Mouse (Mus musculus): ENCODE data around the gene Loxl3. TPM values are rescaled to one million over a fixed set of nuclear protein-coding genes. Genes with fewer than 3 reads are reported as not detected.

Gene Loxl3
- polyA plus RNA-seq, 1 experiment from 2014 or later, result 13.4 TPM

DNA sequence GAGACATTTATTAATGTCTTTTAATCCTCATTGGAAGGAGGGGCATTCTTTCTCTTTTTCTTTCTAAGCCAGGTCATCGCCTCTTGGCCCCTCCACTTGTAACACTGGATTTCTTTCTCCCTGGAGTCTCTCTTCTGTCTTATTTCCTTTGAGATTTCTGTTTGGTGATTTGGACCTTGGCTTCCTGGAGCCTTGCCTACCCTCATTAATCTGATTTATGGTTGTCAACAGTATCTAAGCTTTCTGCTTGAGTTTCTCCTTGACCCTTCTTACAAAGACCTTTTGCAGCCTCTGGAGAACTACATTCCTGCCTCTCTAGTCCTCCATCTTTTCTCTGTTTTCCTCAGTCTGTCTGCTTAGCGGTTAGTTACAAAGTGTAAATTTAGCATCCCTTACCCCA, 64.4 kb downstream of the Loxl3 start:
- Histone ChIP-seq H3K4me2 (ENCODE audit: low read length) (no peak overlapping the region), H3K36me3 (ENCODE audit: insufficient read depth, low read length) (no peaks in the 10 kb centered on the region), H3K9me3 (replicated peaks; ENCODE audit: low read length) (no peaks in the 10 kb centered on the region), H3K27me3 (ENCODE audit: insufficient read depth, low read length) (no peaks in the 10 kb centered on the region), H3K27ac (0 out of 2 replicates have a peak overlapping the region, but pooled peaks have one; percentile 5), H3K9ac (ENCODE audit: low read depth, low read length) (no peak overlapping the region), H3K4me1 (replicated peaks; ENCODE audit: insufficient read depth, low read length) (peaks cover 18% of the 10 kb centered on the region), H3K4me3 (replicated peaks; ENCODE audit: low read depth, low read length) (no peak overlapping the region)
- WGBS, result 13% methylated on average over 2 of the region's 2 CpGs
- TF ChIP-seq CTCF (IDR thresholded peaks at IDR 0.05; ENCODE audit: low read depth), result no peak
- peak; percentile 89 for DNase-seq (ENCODE audit: low spot score)
- no peak for ATAC-seq (replicated peaks; ENCODE audit: low FRiP score, low read depth)

DNA sequence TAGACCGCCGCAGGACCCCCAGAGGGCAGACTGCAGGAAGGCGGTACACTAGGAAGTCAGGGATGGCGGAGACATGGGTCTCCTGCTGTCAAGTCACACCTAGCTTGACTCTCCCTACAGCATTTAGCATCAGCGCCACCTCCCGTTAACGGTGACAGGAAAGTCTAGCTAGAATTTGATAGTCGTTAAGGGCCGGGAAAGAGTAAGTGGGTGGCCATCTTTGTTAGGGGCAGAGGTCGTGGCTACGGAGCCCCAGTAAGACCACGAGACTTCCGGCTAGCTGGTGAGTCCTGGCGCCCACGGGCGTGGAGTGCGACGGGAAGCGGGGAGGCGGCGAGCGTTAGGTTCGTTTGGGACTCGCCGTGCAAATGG, 67.3 kb downstream of the Loxl3 start, which contains the start of the genes Ccdc142 and Gm42688:
TSS of gene Ccdc142 (plus strand) at position 286 of the 372 bp plus-strand sequence.
TSS of gene Gm42688 (plus strand) at position 302 of the 372 bp plus-strand sequence.
- ATAC-seq (replicated peaks; ENCODE audit: low FRiP score, low read depth), result peak; percentile 88

DNA sequence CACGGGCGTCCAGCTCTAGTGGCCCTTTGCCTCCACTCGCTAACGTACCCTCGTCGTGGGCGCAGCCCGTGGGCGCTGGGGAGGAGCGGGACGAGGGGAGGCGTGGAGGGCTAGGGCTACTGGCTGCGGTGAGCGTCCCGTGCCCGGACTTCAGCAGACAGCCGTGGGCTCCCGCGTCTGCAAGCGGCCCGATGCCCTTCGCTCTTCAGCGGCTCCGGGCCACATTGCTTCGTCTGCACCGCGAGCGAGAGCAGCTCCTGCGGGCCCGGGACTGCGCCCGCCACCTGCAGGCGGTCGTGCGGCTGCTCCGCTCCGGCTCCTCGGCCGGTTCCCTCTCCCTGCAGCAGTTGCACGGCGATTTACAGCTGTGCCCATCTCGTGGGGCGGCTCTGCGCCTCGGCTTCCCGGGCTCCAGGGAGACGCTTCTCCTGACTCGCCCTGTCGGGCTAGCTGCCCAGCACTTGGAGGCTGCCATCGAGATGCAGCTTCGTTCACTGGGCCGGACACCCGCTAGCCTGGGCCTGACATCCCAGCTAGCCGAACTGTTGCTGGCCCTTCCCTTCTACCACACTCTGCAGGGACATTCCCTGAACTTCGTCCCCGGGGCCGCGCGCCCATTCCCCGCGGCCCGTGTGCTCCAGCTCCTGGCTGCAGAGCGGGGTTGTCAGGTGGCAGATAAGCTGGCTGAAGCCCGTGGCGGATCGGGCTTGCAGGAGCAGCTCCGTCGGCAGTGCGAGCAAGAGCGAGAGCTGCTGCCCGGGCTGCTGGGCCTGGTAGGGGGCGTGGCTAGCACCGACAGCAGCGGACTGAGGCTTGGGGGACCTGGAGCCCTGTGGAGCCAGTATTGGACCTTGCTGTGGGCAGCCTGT, 67.9 kb downstream of the Loxl3 start:
- under 1% methylated on average over 63 of the region's 74 CpGs for WGBS
- H3K4me1 ChIP-seq (replicated peaks; ENCODE audit: insufficient read depth, low read length), result peaks cover 19% of the 10 kb centered on the region
- peak; percentile 67 for ATAC-seq (replicated peaks; ENCODE audit: low FRiP score, low read depth)
- H3K4me3 ChIP-seq (replicated peaks; ENCODE audit: low read depth, low read length), result peak overlapping the region; percentile 71
- H3K9me3 ChIP-seq (replicated peaks; ENCODE audit: low read length), result no peaks in the 10 kb centered on the region
- no peaks in the 10 kb centered on the region for H3K27me3 ChIP-seq (ENCODE audit: insufficient read depth, low read length)
- no peaks in the 10 kb centered on the region for H3K36me3 ChIP-seq (ENCODE audit: insufficient read depth, low read length)
- H3K4me2 ChIP-seq (ENCODE audit: low read length), result peak overlapping the region; percentile 81
- H3K27ac ChIP-seq, result peak overlapping the region; percentile 83
- TF ChIP-seq CTCF (IDR thresholded peaks at IDR 0.05; ENCODE audit: low read depth), result peak; percentile 69
- peak overlapping the region; percentile 81 for H3K9ac ChIP-seq (ENCODE audit: low read depth, low read length)
- DNase-seq (ENCODE audit: low spot score), result peak; percentile 80

More for the DNA sequence above, 67.3 kb downstream of the Loxl3 start, which contains the start of the genes Ccdc142 and Gm42688:
- H3K9ac ChIP-seq (ENCODE audit: low read depth, low read length), result peak within 1 kb of the TSS; percentile 81
- no peaks in the 10 kb centered on the region for H3K9me3 ChIP-seq (replicated peaks; ENCODE audit: low read length)
- H3K4me3 ChIP-seq (replicated peaks; ENCODE audit: low read depth, low read length), result peak within 1 kb of the TSS; percentile 71
- H3K36me3 ChIP-seq (ENCODE audit: insufficient read depth, low read length), result no peaks in the 10 kb centered on the region
- H3K4me2 ChIP-seq (ENCODE audit: low read length), result peak within 1 kb of the TSS; percentile 81
- TF ChIP-seq CTCF (IDR thresholded peaks at IDR 0.05; ENCODE audit: low read depth), result peak; percentile 74
- H3K27me3 ChIP-seq (ENCODE audit: insufficient read depth, low read length), result no peaks in the 10 kb centered on the region
- peaks cover 19% of the 10 kb centered on the region for H3K4me1 ChIP-seq (replicated peaks; ENCODE audit: insufficient read depth, low read length)
- peak; percentile 96 for DNase-seq (ENCODE audit: low spot score)
- WGBS, result under 1% methylated on average over 25 of the region's 25 CpGs
- H3K27ac ChIP-seq, result peak within 1 kb of the TSS; percentile 83

MicroRNAs encoded within 50 kb of the gene (microRNA counts, 519-probe panel; counts per million panel counts)
- 330 counts per million, percentile 68 among the panel's probes with 10 or more counts for microRNA mmu-miR-3470a+mmu-miR-3470b

Small RNAs within 50 kb of the gene (microRNA-seq; reads per million reads assigned to microRNA genes)
- gene Mir3470a (not detected), gene Mir7040 (not detected)

Other genes starting within 250 kb of the Loxl3 start
- gene Sema4f, start 94.4 kb upstream of the Loxl3 start, polyA plus RNA-seq (2015; fragmentation: Nextera tagmentation; extraction: Ambion mirVana), result 0.41 and 0.50 TPM in 2 replicates
- gene M1ap, start 87.3 kb upstream of the Loxl3 start, polyA plus RNA-seq (2015; fragmentation: Nextera tagmentation; extraction: Ambion mirVana), result 0.32 and 0.34 TPM in 2 replicates
- 13.7 and 15.2 TPM in 2 replicates for gene Dok1, start 702 bp upstream of the Loxl3 start, polyA plus RNA-seq (2015; fragmentation: Nextera tagmentation; extraction: Ambion mirVana)
- 194 and 210 TPM in 2 replicates for gene Aup1, start 20.3 kb downstream of the Loxl3 start, polyA plus RNA-seq (2015; fragmentation: Nextera tagmentation; extraction: Ambion mirVana)
- gene Htra2, start 21.1 kb downstream of the Loxl3 start, polyA plus RNA-seq (2015; fragmentation: Nextera tagmentation; extraction: Ambion mirVana), result 68.5 and 70.4 TPM in 2 replicates
- 5.8 and 7.0 TPM in 2 replicates for gene Dqx1, start 23.7 kb downstream of the Loxl3 start, polyA plus RNA-seq (2015; fragmentation: Nextera tagmentation; extraction: Ambion mirVana)
- gene Tlx2, start 36.1 kb downstream of the Loxl3 start, polyA plus RNA-seq (2015; fragmentation: Nextera tagmentation; extraction: Ambion mirVana), result 0.12 TPM in 1 of 2 replicates, not detected in the other
- gene Pcgf1, start 43.7 kb downstream of the Loxl3 start, polyA plus RNA-seq (2015; fragmentation: Nextera tagmentation; extraction: Ambion mirVana), result 28.0 and 29.7 TPM in 2 replicates
- 3.1 and 4.8 TPM in 2 replicates for gene Lbx2, start 52.2 kb downstream of the Loxl3 start, polyA plus RNA-seq (2015; fragmentation: Nextera tagmentation; extraction: Ambion mirVana)
- 2.0 and 2.7 TPM in 2 replicates for gene Ccdc142, start 67.4 kb downstream of the Loxl3 start, polyA plus RNA-seq (2015; fragmentation: Nextera tagmentation; extraction: Ambion mirVana)
- gene Gm42688, start 67.4 kb downstream of the Loxl3 start, polyA plus RNA-seq (2015; fragmentation: Nextera tagmentation; extraction: Ambion mirVana), result 2.7 and 2.9 TPM in 2 replicates
- gene Mrpl53, start 74.9 kb downstream of the Loxl3 start, polyA plus RNA-seq (2015; fragmentation: Nextera tagmentation; extraction: Ambion mirVana), result 165 and 166 TPM in 2 replicates
- gene Mogs, start 81.3 kb downstream of the Loxl3 start, polyA plus RNA-seq (2015; fragmentation: Nextera tagmentation; extraction: Ambion mirVana), result 33.9 and 37.6 TPM in 2 replicates
- 108 and 115 TPM in 2 replicates for gene Wbp1, start 87.4 kb downstream of the Loxl3 start, polyA plus RNA-seq (2015; fragmentation: Nextera tagmentation; extraction: Ambion mirVana)
- 14.5 and 16.2 TPM in 2 replicates for gene Ino80b, start 91.3 kb downstream of the Loxl3 start, polyA plus RNA-seq (2015; fragmentation: Nextera tagmentation; extraction: Ambion mirVana)
- gene Rtkn, start 101.3 kb downstream of the Loxl3 start, polyA plus RNA-seq (2015; fragmentation: Nextera tagmentation; extraction: Ambion mirVana), result 38.5 and 40.3 TPM in 2 replicates
- 3.5 and 4.2 TPM in 2 replicates for gene Wdr54, start 122.2 kb downstream of the Loxl3 start, polyA plus RNA-seq (2015; fragmentation: Nextera tagmentation; extraction: Ambion mirVana)
- gene 1700003E16Rik, start 122.2 kb downstream of the Loxl3 start, polyA plus RNA-seq (2015; fragmentation: Nextera tagmentation; extraction: Ambion mirVana), result 1.3 and 1.6 TPM in 2 replicates
- 62.2 and 68.2 TPM in 2 replicates for gene Dctn1, start 131.7 kb downstream of the Loxl3 start, polyA plus RNA-seq (2015; fragmentation: Nextera tagmentation; extraction: Ambion mirVana)
- gene Slc4a5, start 185.7 kb downstream of the Loxl3 start, polyA plus RNA-seq (2015; fragmentation: Nextera tagmentation; extraction: Ambion mirVana), result 0.69 and 0.86 TPM in 2 replicates

All from kidney, postnatal 0 days (tissue).